ENCODE assay signal across 19 mouse cellular contexts in the genomic region with DNA sequence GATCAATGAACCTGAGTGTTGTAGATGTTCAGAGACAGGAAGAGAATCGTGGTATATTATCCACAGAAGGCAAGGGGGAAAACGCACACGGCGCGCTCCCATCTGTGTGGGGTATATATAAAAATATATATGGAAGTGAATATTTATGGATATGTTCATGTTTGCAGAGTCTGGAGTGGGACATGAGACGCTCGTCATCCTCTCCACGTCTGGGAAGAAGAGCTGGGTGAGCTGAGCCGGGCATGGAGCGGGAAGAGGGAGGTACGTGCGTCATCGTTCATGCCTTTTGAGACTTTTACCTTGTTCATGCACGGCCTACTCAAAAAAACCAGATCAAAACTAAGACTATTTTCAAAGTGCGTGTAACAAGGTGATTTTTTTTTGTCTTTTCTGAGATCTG. TPM values are rescaled to one million over a fixed set of nuclear protein-coding genes. Genes with fewer than 3 reads are reported as not detected.
"Had no signal": no experiment of that assay in that cellular context is flagged by ENCODE, and none has a peak within 500 bp of the region (broad histone marks: within the 10 kb centered on the region; RNA-seq: fewer than 3 reads in every experiment).

No protein-coding gene starts in this region.

- ATAC-seq: inflammation-experienced regulatory T-cells, adult 6 months; intestine, embryonic 16.5 days; liver, embryonic 12.5 days; midbrain, embryonic 13.5 days; midbrain, embryonic 16.5 days had no signal

- DNase-seq: kidney, adult 18-20 months; kidney, adult 9 months; kidney, postnatal 14 days; layer of hippocampus, adult 9-11 months; liver; lung, adult 18-20 months; lung, postnatal 10 days; lung, postnatal 36 days; thymus, adult 18-20 months; thymus, postnatal 36 days had no signal

RNA-seq across cellular contexts. Expression of gene Pimreg, which starts 42.5 kb away (rescaled TPM):
- total RNA-seq: monocyte, adult 5-6 weeks; neutrophil, adult 5-6 weeks had no signal

RNA-seq across cellular contexts. Expression of gene Aipl1, which starts 47.0 kb away (rescaled TPM):
- total RNA-seq: layer of hippocampus, adult 2 months; layer of hippocampus, postnatal 25 days; neutrophil, adult 5-6 weeks had no signal

RNA-seq across cellular contexts. Expression of gene Pitpnm3, which starts 51.2 kb away (rescaled TPM):
- total RNA-seq: monocyte, adult 5-6 weeks; neutrophil, adult 5-6 weeks had no signal
